Mouse (Mus musculus): ENCODE measurements at regions not wholly inside any gene's neighbourhood (a gene's known extent, or its start where the extent isn't known, plus 50 kb on each side); places are given as distances from the start of the nearest gene placed in this dataset.

DNA sequence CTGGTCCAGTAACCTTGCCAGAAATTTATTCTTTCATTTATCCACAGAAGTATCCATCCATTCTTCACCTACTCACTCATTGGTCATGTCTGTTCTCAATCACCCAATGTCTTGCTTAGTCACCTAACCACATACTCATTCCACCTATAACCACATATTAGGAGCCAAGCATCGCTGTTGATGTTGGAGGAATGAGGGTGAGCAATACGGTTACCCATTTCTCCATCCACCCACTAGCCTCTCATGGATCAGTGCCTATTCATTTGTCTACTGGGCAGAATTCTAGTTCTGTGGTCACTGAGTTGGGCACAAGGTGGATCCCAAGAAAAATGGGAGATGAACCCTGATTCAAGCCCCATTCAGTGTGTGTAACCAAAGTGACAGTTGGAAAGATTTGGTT lies 375.6 kb upstream of the Maf start:
- TF ChIP-seq CTCF (IDR thresholded peaks at IDR 0.05; ENCODE audit: low read depth) = no peak
- no peak for TF ChIP-seq EP300 (IDR thresholded peaks at IDR 0.05; ENCODE audit: low read depth)

Data from liver, embryonic 14.5 days (tissue).